Mouse (Mus musculus) MEL (cell line): Measurements from ENCODE around the gene Cabp7. TPM values are rescaled to one million over a fixed set of nuclear protein-coding genes. Genes with fewer than 3 reads are reported as not detected.
A peak's percentile ranks its signal among the peaks of the same experiment; 100 is the strongest.

Experiments used
- DNase-seq: peaks from one replicate; pipeline ENCODE4 v3.0.0; 2011; ENCODE audit warnings: low read depth, low spot score
- H3K27ac ChIP-seq: 2 replicates; pipeline ENCODE4 v1.5.1; 2012; ENCODE audit warnings: low read depth, mild to moderate bottlenecking, control low read depth, low read length, moderate library complexity; ENCODE audit not compliant: control insufficient read depth
- H3K27me3 ChIP-seq, 2 experiments: fragments of 150-350 bp in 1 of 2; sonication (generic) in 1 of 2; 2 replicates each; pipeline ENCODE4 v1.6.1; 2012; ENCODE audit warnings: low read length in 2 of 2, mild to moderate bottlenecking in 2 of 2, improper control_type of control experiment in 1 of 2, moderate library complexity in 1 of 2; ENCODE audit not compliant: insufficient read depth in 2 of 2, control insufficient read depth in 1 of 2
- H3K36me3 ChIP-seq, 2 experiments: 2 replicates each; pipeline ENCODE4 v1.6.1; 2012 to 2014; ENCODE audit warnings: low read length in 2 of 2, improper control_type of control experiment in 1 of 2, inconsistent platforms in 1 of 2, mild to moderate bottlenecking in 1 of 2; ENCODE audit not compliant: insufficient read depth in 2 of 2, control insufficient read depth in 1 of 2
- H3K4me1 ChIP-seq, 2 experiments: fragments of 150-350 bp in 1 of 2; sonication (generic) in 1 of 2; 2 replicates each; pipeline ENCODE4 v1.6.1; 2012; ENCODE audit warnings: low read length in 2 of 2, improper control_type of control experiment in 1 of 2, mild to moderate bottlenecking in 1 of 2; ENCODE audit not compliant: insufficient read depth in 2 of 2, control insufficient read depth in 1 of 2
- H3K4me3 ChIP-seq, 2 experiments: fragments of 150-350 bp in 1 of 2; sonication (generic) in 1 of 2; 2 replicates each; pipeline ENCODE4 v1.5.1; 2012; ENCODE audit warnings: low read depth in 2 of 2, low read length in 2 of 2, mild to moderate bottlenecking in 2 of 2, moderate library complexity in 2 of 2, control low read depth in 1 of 2, improper control_type of control experiment in 1 of 2; ENCODE audit not compliant: control insufficient read depth in 1 of 2, insufficient read depth in 1 of 2
- H3K79me2 ChIP-seq: 2 replicates; pipeline ENCODE4 v1.6.1; 2012; ENCODE audit warnings: mild to moderate bottlenecking, low read length, moderate library complexity; ENCODE audit not compliant: control insufficient read depth, poor library complexity, insufficient read depth
- H3K9ac ChIP-seq: 2 replicates; pipeline ENCODE4 v1.6.1; 2012; ENCODE audit warnings: low read depth, mild to moderate bottlenecking, control low read depth, low read length, moderate library complexity; ENCODE audit not compliant: control insufficient read depth, poor library complexity, severe bottlenecking
- H3K9me3 ChIP-seq: fragments of 150-350 bp; sonication (generic); replicated peaks from 2 replicates; pipeline ENCODE4 v1.6.1; 2012; ENCODE audit warnings: mild to moderate bottlenecking, low read length, improper control_type of control experiment, moderate library complexity; ENCODE audit not compliant: insufficient read depth
- BHLHE40 ChIP-seq: IDR thresholded peaks from 2 replicates; pipeline ENCODE4 v1.6.1; 2012; ENCODE audit warnings: low read depth, mild to moderate bottlenecking, inconsistent platforms, low read length, improper control_type of control experiment, borderline replicate concordance
- CHD1 ChIP-seq: IDR thresholded peaks from 2 replicates; pipeline ENCODE4 v1.6.1; 2012; ENCODE audit warnings: low read depth, mild to moderate bottlenecking, inconsistent platforms, low read length, improper control_type of control experiment
- CHD2 ChIP-seq: IDR thresholded peaks from 2 replicates; pipeline ENCODE4 v1.6.1; 2011; ENCODE audit warnings: low read length, improper control_type of control experiment
- ELF1 ChIP-seq: IDR thresholded peaks from 2 replicates; pipeline ENCODE4 v1.6.1; 2014; ENCODE audit warnings: low read depth, mild to moderate bottlenecking, inconsistent platforms, low read length, improper control_type of control experiment, moderate library complexity
- GATA1 ChIP-seq: IDR thresholded peaks from 2 replicates; pipeline ENCODE4 v1.6.1; 2011; ENCODE audit warnings: low read depth, low read length, improper control_type of control experiment
- HCFC1 ChIP-seq: IDR thresholded peaks from 2 replicates; pipeline ENCODE4 v1.6.1; 2012; ENCODE audit warnings: low read depth, mild to moderate bottlenecking, inconsistent platforms, low read length, improper control_type of control experiment, moderate library complexity
- KAT2A ChIP-seq: conservative IDR thresholded peaks from 2 replicates; pipeline ENCODE4 v1.6.1; 2012; ENCODE audit warnings: low read depth, low read length, improper control_type of control experiment, inconsistent platforms
- MAX ChIP-seq: IDR thresholded peaks from 2 replicates; pipeline ENCODE4 v1.6.1; 2011; ENCODE audit warnings: low read length, improper control_type of control experiment
- MXI1 ChIP-seq: IDR thresholded peaks from 2 replicates; pipeline ENCODE4 v1.6.1; 2011; ENCODE audit warnings: mild to moderate bottlenecking, low read depth, low read length, improper control_type of control experiment
- MYB ChIP-seq: IDR thresholded peaks from 2 replicates; pipeline ENCODE4 v1.6.1; 2011; ENCODE audit warnings: mild to moderate bottlenecking, low read depth, low read length, improper control_type of control experiment
- MYC ChIP-seq: IDR thresholded peaks from 2 replicates; pipeline ENCODE4 v1.6.1; 2011; ENCODE audit warnings: low read depth, mild to moderate bottlenecking, low read length, improper control_type of control experiment, moderate library complexity
- NELFE ChIP-seq: IDR thresholded peaks from 2 replicates; pipeline ENCODE4 v1.6.1; 2011; ENCODE audit warnings: low read depth, low read length, improper control_type of control experiment
- NRF1 ChIP-seq: IDR thresholded peaks from 2 replicates; pipeline ENCODE4 v1.6.1; 2014; ENCODE audit warnings: low read depth, mild to moderate bottlenecking, inconsistent platforms, low read length, improper control_type of control experiment, moderate library complexity; ENCODE audit not compliant: poor library complexity, insufficient read depth, severe bottlenecking
- POLR2A ChIP-seq, 2 experiments: IDR thresholded peaks; 2 replicates each; pipeline ENCODE4 v1.6.1; 2011 to 2012; ENCODE audit warnings: low read length in 2 of 2, mild to moderate bottlenecking in 2 of 2, control low read depth in 1 of 2, improper control_type of control experiment in 1 of 2, low read depth in 1 of 2, moderate library complexity in 1 of 2; ENCODE audit not compliant: control insufficient read depth in 1 of 2, insufficient read depth in 1 of 2, poor library complexity in 1 of 2
- POLR2AphosphoS2 ChIP-seq: IDR thresholded peaks from 2 replicates; pipeline ENCODE4 v1.6.1; 2011; ENCODE audit warnings: low read length, improper control_type of control experiment
- SIN3A ChIP-seq: IDR thresholded peaks from 2 replicates; pipeline ENCODE4 v1.6.1; 2012; ENCODE audit warnings: low read length, improper control_type of control experiment, inconsistent platforms
- TAL1 ChIP-seq: IDR thresholded peaks from 2 replicates; pipeline ENCODE4 v1.6.1; 2012; ENCODE audit warnings: mild to moderate bottlenecking, inconsistent platforms, low read length, moderate library complexity, mixed read lengths
- TBP ChIP-seq: IDR thresholded peaks from 2 replicates; pipeline ENCODE4 v1.8.0; 2011; ENCODE audit warnings: low read depth, low read length, improper control_type of control experiment
- TCF12 ChIP-seq: IDR thresholded peaks from 2 replicates; pipeline ENCODE4 v1.6.1; 2014; ENCODE audit warnings: low read depth, mild to moderate bottlenecking, inconsistent platforms, low read length, improper control_type of control experiment, moderate library complexity
- USF2 ChIP-seq, 2 experiments: IDR thresholded peaks; 2 replicates each; pipeline ENCODE4 v1.6.1; 2011 to 2012; ENCODE audit warnings: improper control_type of control experiment in 2 of 2, low read length in 2 of 2, borderline replicate concordance in 1 of 2, inconsistent platforms in 1 of 2, low read depth in 1 of 2, mild to moderate bottlenecking in 1 of 2; ENCODE audit not compliant: insufficient read depth in 1 of 2
- ZC3H11A ChIP-seq: IDR thresholded peaks from 2 replicates; pipeline ENCODE4 v1.6.1; 2012; ENCODE audit warnings: low read depth, mild to moderate bottlenecking, inconsistent platforms, low read length, improper control_type of control experiment
- ZMIZ1 ChIP-seq: IDR thresholded peaks from 2 replicates; pipeline ENCODE4 v1.6.1; 2012; ENCODE audit warnings: low read depth, mild to moderate bottlenecking, inconsistent platforms, low read length, improper control_type of control experiment, moderate library complexity
- polyA plus RNA-seq, 2 experiments: library from polyadenylated mRNA; stranded (reverse) in 1 of 2; unstranded in 1 of 2; fragments of >175 nt in 1 of 2; fragments of >200 nt in 1 of 2; gene quantifications; 2 replicates each; pipeline versions ENCODE4 v1.2.1 to v1.2.4; 2012; ENCODE audit warnings: low replicate concordance in 2 of 2, low read depth in 1 of 2; ENCODE audit not compliant: insufficient read length in 2 of 2, insufficient read depth in 1 of 2, missing spikeins in 1 of 2
- total RNA-seq: library from RNA; depleted of rRNA; stranded (reverse); fragments of 300-350 nt; gene quantifications from 2 replicates; pipeline ENCODE4 v1.2.3, GENCODE M21; 2012

Gene Cabp7
- total and polyA plus RNA-seq, 3 experiments = 0.23 TPM; not detected in 2

- Histone ChIP-seq H3K27me3 (no peaks in the 10 kb centered on the region), H3K4me3 (peak within 1 kb of the TSS; percentile 68 to 96), H3K4me1 (peaks cover 0 to 7% of the 10 kb centered on the region in 2 experiments; a peak in 2 of 4 replicates), H3K9me3 (no peaks in the 10 kb centered on the region), H3K9ac (peak within 1 kb of the TSS; percentile 90), H3K27ac (peak within 1 kb of the TSS; percentile 81), H3K36me3 (peaks cover 0 to 16% of the 10 kb centered on the region in 2 experiments; a peak in 3 of 4 replicates), H3K79me2 (peaks cover 28% of the 10 kb centered on the region)
- TF ChIP-seq ZC3H11A (no peak), NRF1 (peak; percentile 82), SIN3A (peak; percentile 99), CHD2 (peak; percentile 84), ZMIZ1 (peak; percentile 73), USF2 (IDR thresholded peaks at IDR 0.05; ENCODE audit: borderline replicate concordance in 1 of 2, insufficient read depth in 1 of 2, low read depth in 1 of 2, low read length in 2 of 2) (no peak), TBP (peak; percentile 80), ELF1 (peak; percentile 98), POLR2AphosphoS2 (peak; percentile 97), KAT2A (peak; percentile 100), MXI1 (peak; percentile 93), GATA1 (0 out of 2 replicates have a peak, but pooled peaks have one; percentile 12), TAL1 (no peak), HCFC1 (peak; percentile 97), NELFE (peak; percentile 97), MYC (peak; percentile 97), TCF12 (peak; percentile 63), BHLHE40 (no peak), POLR2A (IDR thresholded peaks at IDR 0.05; ENCODE audit: control insufficient read depth in 1 of 2, insufficient read depth in 1 of 2, low read depth in 1 of 2, low read length in 2 of 2, poor library complexity in 1 of 2) (peak; percentile 95 to 99), CHD1 (no peak), MYB (no peak), MAX (peak; percentile 49)
- peak; percentile 100 for DNase-seq
Measured at GRCm38 (mm10) chr11:4704072-4704964, 42.3 kb downstream of the Cabp7 start, which contains the start of the genes Uqcr10 and Zmat5. TSS of gene Uqcr10 (minus strand) at chr11:4704342. TSS of gene Zmat5 (plus strand) at chr11:4704678.
